Mouse (Mus musculus) cerebellum, adult 11-12 months (tissue): ENCODE data around the gene Ift43.

Experiments
- DNase-seq: peaks from one replicate; pipeline ENCODE4 v3.0.0; 2022

Gene Ift43

GRCm38 (mm10) chr12:86078553-86079201, 3.7 kb upstream of the Ift43 start, which contains the start of gene Tgfb3:
Gene Tgfb3 (minus strand): TSS chr12:86079041.
- DNase-seq = peak; percentile 55

- peak; percentile 92 for DNase-seq
Observed at GRCm38 (mm10) chr12:86079202-86079667, 3.1 kb upstream of the Ift43 start.

- no peak for DNase-seq
Observed at GRCm38 (mm10) chr12:86085873-86086272, 3.5 kb downstream of the Ift43 start.

- DNase-seq = no peak
Observed at GRCm38 (mm10) chr12:86086550-86086949, 4.2 kb downstream of the Ift43 start.

GRCm38 (mm10) chr12:86088042-86088441, 5.7 kb downstream of the Ift43 start:
- no peak for DNase-seq

GRCm38 (mm10) chr12:86090764-86091163, 8.4 kb downstream of the Ift43 start:
- no peak for DNase-seq

GRCm38 (mm10) chr12:86091601-86092132, 9.3 kb downstream of the Ift43 start:
- DNase-seq = peak; percentile 70

GRCm38 (mm10) chr12:86094075-86094474, 11.7 kb downstream of the Ift43 start:
- DNase-seq = no peak

- no peak for DNase-seq
Observed at GRCm38 (mm10) chr12:86095806-86096205, 13.5 kb downstream of the Ift43 start.

GRCm38 (mm10) chr12:86097781-86098180, 15.4 kb downstream of the Ift43 start:
- DNase-seq = no peak

GRCm38 (mm10) chr12:86100711-86101110, 18.4 kb downstream of the Ift43 start:
- no peak for DNase-seq

- DNase-seq = no peak
Observed at GRCm38 (mm10) chr12:86102686-86103085, 20.3 kb downstream of the Ift43 start.

- no peak for DNase-seq
Observed at GRCm38 (mm10) chr12:86103391-86103790, 21.1 kb downstream of the Ift43 start.

- no peak for DNase-seq
Observed at GRCm38 (mm10) chr12:86103852-86104251, 21.5 kb downstream of the Ift43 start.

GRCm38 (mm10) chr12:86104297-86104696, 22.0 kb downstream of the Ift43 start:
- no peak for DNase-seq

GRCm38 (mm10) chr12:86105546-86105945, 23.2 kb downstream of the Ift43 start:
- DNase-seq = no peak

GRCm38 (mm10) chr12:86106086-86106485, 23.7 kb downstream of the Ift43 start:
- DNase-seq = no peak

- DNase-seq = no peak
Observed at GRCm38 (mm10) chr12:86107645-86108044, 25.3 kb downstream of the Ift43 start.

GRCm38 (mm10) chr12:86109531-86109930, 27.2 kb downstream of the Ift43 start:
- DNase-seq = no peak

- no peak for DNase-seq
Observed at GRCm38 (mm10) chr12:86110637-86111036, 28.3 kb downstream of the Ift43 start.

- no peak for DNase-seq
Observed at GRCm38 (mm10) chr12:86116295-86116835, 34.0 kb downstream of the Ift43 start.

- no peak for DNase-seq
Observed at GRCm38 (mm10) chr12:86124016-86124415, 41.7 kb downstream of the Ift43 start.

GRCm38 (mm10) chr12:86128122-86128521, 45.8 kb downstream of the Ift43 start:
- no peak for DNase-seq

GRCm38 (mm10) chr12:86129005-86129404, 46.7 kb downstream of the Ift43 start:
- no peak for DNase-seq
